Mouse (Mus musculus): Measurements from ENCODE around the gene Bmp8a.
"Not testable (repeated sequence)": the region's sequence is repeated elsewhere in the genome, so short reads cannot be mapped to it uniquely, and the experiment has no call there.

Gene Bmp8a

DNA sequence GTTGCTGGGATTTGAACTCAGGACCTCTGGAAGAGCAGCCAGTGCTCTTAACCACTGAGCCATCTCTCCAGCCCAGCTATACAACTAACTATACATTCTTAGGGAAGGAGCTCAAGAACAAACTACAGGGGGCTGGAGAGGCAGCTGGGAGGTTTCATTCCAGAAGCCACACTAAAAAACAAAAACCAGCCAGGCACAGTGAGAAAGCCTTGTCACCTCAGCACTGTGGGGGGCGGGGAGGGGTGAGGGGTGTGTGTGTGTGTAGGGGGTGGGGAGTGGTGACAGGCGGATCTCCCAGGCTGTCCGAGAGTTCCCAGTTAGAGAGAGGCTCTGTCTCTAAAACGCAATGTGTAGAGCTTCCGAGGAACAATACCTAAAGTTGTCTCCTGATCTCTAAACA, 11.7 kb downstream of the Bmp8a start:
- no peak for DNase-seq (ENCODE audit: low spot score)

DNA sequence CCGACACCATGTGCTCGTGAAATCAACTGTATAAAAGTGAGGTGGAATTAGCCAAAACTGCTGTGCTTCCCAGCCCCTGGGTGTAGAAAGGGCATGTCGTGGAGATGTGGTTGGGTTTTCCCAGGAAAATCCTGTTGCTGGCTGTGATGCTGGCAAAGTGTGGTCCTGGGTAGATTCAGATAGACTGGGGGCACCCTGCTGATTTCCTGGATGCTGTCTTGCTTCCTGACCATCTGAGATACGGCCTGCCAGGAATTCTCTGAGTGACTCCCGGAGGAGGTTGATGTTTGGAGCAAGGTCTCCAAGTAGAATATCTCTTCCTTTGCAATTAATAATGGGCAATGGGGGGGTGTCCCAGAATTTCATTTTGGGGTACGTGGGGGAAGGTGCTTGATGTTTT, 14.1 kb downstream of the Bmp8a start:
- DNase-seq (ENCODE audit: low spot score): no peak

- no peak for DNase-seq (ENCODE audit: low spot score)
Measured at GRCm38 (mm10) chr4:123327630-123328029, 15.4 kb downstream of the Bmp8a start.

- no peak for DNase-seq (ENCODE audit: low spot score)
Measured at GRCm38 (mm10) chr4:123326087-123326486, 17.0 kb downstream of the Bmp8a start.

- no peak for DNase-seq (ENCODE audit: low spot score)
Measured at GRCm38 (mm10) chr4:123323534-123323933, 19.5 kb downstream of the Bmp8a start, which contains the start of gene Oxct2a. Oxct2a (minus strand) TSS chr4:123323634.

DNA sequence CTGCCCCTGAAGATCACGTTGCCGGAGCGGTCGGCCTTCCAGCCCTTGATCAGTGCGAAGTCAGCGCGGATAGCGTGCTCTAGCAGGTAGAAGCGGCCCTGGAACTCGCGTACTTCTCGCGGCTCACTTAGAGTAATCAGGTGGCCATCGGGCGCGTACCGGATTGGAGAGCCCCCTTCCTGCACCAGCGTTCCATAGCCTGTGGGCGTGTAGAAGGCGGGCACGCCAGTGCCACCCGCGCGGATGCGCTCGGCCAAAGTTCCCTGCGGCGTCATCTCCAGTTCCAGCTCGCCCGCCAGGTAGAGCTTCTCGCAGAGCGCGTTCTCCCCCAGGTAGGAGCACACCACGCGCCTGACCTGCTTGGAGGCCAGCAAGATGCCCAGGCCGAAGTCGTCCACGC, 20.1 kb downstream of the Bmp8a start:
- DNase-seq (ENCODE audit: low spot score): not testable (repeated sequence)

DNA sequence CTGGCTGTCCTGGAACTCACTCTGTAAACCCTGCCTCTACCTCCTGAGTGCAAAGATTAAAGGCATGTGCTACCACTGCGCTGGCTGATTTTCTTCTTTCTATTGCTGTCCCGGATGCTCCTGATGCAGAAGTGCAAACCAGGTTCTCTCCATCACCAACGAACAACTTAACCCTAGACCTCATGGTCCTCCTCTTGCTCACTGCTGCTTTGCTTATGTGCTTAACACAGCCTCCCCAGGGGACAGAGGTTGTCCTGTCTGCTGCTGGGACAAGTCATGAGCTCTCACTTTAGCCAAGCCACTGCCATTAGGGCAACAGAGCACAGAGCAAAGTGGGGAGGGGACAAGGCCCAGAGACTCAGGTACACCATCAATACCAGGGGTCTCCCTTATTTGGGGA, 28.6 kb downstream of the Bmp8a start:
- no peak for DNase-seq (ENCODE audit: low spot score)

GRCm38 (mm10) chr4:123313010-123313409, 30.0 kb downstream of the Bmp8a start:
- DNase-seq (ENCODE audit: low spot score): no peak

DNA sequence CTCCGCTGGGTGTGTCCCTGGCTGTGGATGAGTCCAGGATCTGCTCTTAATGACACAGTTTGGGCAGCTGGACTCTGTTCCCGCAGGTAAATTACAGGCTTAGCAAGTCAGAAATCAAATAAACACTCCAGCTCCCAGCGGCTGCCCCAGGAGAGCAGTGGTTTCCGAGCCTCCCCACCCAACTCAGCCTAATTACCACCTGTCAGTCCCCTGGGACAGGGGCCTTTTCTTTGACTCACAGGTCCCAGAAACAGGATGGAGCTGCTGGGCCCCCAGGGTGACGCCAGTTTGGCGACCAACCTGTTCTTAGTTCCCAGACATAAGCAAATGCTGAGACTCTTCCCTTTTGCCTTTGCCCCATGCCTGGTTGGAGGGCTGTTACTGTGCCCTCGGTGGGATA, 31.2 kb downstream of the Bmp8a start:
- no peak for DNase-seq (ENCODE audit: low spot score)

GRCm38 (mm10) chr4:123308292-123308691, 34.8 kb downstream of the Bmp8a start:
- DNase-seq (ENCODE audit: low spot score): no peak

DNA sequence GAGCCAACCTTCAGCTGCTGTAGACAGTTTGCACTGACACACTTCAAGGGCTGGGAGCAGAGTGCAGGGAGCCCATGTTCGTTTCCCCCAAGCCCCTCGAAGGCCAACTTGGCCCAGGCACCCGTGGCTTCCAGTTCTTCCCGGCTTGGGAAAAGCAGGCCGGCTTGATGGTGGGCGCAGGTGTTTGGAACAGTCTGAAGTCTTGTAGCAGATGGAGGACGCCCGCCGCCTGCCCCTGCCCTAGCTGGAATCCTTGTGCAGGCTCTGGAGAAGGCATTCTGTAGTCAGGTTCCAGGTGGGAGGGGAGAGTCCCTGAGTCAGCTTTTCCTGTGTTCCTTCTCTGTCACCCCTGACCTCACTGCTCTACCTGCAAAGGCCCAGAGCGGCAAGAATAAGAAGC, 36.1 kb downstream of the Bmp8a start:
- DNase-seq (ENCODE audit: low spot score): no peak

DNA sequence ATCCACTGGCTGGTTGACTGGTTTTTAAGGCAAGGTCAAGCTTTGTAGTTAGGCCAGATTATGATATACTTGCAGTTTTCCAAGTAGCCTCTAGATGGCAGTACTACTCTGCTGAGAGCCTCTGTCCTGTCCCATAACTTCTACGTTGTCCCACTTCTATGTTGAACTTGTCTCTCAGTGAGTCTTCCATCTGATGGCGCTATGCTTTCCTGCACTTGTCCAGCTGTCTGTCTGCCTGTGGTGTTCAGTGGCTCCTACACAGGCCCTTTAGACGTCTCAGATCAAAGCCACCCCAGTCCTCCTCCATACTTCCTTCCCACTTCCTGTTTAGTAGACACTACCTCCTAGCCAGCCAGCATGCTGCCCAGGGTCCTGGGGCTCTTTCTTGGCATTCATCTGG, 37.3 kb downstream of the Bmp8a start:
- DNase-seq (ENCODE audit: low spot score): no peak

- DNase-seq (ENCODE audit: low spot score): no peak
Measured at GRCm38 (mm10) chr4:123298980-123299670, 43.9 kb downstream of the Bmp8a start.

DNA sequence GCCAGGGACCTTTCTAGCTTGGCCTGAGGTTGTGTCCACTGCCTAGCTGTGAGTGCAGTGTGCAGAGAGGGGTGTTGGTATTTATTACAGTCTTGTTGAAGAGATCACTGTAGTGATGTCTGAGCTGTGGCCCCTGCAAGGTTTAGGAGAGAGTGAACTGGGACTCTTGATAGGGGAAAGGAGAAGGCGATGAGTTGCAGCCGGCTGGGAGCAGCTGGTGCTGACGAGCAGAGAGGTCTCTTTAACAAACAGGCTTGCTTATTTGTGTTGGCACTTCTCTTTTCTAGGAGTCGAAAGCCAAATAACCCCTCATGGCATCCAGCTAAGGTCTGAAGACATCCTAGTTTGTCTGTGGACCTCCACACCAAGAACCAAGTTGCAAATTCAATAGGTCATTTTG, 44.8 kb downstream of the Bmp8a start:
- no peak for DNase-seq (ENCODE audit: low spot score)

- no peak for DNase-seq (ENCODE audit: low spot score)
Measured at GRCm38 (mm10) chr4:123297195-123297960, 45.7 kb downstream of the Bmp8a start.

DNA sequence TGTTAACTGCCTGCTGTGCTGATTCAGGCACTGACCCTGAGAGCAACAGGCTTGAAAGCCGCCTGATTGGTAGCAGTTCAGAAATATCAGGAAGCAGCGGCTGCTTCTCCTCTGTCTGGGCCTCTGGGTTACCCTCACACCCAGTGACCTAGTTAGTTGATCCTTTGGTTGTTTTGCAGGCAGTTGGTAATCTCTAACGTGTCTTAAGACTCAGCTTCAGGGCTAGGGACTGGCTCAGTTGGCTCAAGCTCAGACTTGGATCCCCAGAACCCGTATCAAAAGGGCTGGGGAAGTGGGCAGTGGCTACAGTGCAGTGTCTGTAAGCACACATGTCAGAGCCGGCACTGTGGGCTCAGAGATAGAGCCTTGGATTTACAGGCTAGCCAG, 46.9 kb downstream of the Bmp8a start:
- DNase-seq (ENCODE audit: low spot score): no peak

- DNase-seq (ENCODE audit: low spot score): no peak
Measured at GRCm38 (mm10) chr4:123295516-123296147, 47.4 kb downstream of the Bmp8a start.

- DNase-seq (ENCODE audit: low spot score): not testable (repeated sequence)
Measured at GRCm38 (mm10) chr4:123295026-123295425, 48.0 kb downstream of the Bmp8a start.

GRCm38 (mm10) chr4:123293661-123294443, 49.2 kb downstream of the Bmp8a start:
- DNase-seq (ENCODE audit: low spot score): no peak

GRCm38 (mm10) chr4:123292989-123293388, 50.1 kb downstream of the Bmp8a start:
- no peak for DNase-seq (ENCODE audit: low spot score)

DNA sequence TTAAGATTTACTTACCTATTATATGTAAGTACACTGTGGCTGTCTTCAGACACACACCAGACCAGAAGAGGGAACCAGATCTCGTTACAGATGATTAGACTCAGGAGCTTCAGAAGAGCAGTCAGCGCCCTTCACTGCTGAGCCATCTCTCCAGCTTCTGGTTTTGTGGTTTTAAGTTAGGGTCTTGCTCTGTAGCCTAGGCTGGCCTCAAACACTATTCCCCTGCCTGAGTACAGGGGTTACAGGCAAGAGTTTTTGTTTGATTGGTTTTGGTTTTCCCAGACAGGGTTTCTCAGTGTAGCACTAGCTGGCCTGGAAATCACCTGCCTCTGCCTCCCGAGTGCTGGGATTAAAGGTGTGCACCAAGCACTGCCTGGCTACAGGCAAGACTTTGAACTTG, 50.7 kb downstream of the Bmp8a start:
- no peak for DNase-seq (ENCODE audit: low spot score)

- DNase-seq (ENCODE audit: low spot score): no peak
Measured at GRCm38 (mm10) chr4:123289038-123289437, 54.0 kb downstream of the Bmp8a start.

All from urinary bladder, postnatal 14 days (tissue).